Mouse (Mus musculus): Measurements from ENCODE around the gene Gm11627.
"Not testable (repeated sequence)": the region's sequence is repeated elsewhere in the genome, so short reads cannot be mapped to it uniquely, and the experiment has no call there.

The Gm11627 gene

DNA sequence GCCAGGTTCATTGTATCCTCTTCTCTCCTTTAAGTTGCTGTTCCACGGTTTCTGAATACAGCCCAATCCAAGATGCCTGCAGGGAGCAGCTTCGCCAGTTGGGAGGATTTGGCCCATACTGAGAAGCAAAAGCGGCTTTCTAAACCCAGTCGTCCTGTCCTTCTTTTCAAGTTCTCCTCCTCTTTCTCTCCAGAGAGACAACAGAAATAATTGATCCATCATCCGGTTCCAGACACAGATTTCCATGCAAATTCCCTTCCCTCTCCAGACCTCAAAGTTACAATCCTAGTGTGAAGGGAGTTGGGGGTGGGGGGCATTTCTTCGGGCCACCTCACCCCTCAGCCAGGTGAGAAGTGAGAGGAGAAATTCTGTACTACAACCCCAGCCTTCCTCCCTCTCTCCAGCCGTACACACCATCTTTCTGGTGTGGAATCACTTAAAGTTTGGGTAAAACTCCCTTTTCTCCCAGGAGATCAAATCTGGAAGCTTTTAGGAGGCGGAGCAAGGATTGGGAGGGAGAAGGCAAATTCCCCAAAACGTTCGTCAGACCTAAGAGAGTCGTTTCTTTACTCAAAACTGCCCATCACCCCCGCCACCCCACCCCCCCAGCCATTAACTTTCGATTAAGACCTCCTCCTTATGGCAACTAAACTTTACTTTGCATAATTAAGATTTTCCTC, 23.7 kb upstream of the Gm11627 start:
- DNase-seq (ENCODE audit: low spot score) = peak; percentile 47

DNA sequence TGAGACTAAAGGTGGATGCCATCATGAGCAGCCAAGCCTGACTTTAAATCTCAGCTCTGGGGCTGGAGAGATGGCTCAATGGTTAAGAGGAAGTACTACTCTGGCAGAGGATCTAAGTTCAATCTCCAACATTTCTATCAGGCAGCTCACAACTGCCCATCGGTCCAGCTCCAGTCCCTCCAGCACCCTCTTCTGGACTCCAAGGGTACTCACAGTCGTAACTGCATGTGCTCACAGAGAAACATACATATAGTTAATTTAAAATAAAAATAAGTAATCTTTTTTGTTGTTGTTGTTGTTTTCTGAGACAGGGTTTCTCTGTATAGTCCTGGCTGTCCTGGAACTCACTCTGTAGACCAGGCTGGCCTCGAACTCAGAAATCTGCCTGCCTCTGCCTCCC, 20.7 kb upstream of the Gm11627 start:
- DNase-seq (ENCODE audit: low spot score) = no peak

DNA sequence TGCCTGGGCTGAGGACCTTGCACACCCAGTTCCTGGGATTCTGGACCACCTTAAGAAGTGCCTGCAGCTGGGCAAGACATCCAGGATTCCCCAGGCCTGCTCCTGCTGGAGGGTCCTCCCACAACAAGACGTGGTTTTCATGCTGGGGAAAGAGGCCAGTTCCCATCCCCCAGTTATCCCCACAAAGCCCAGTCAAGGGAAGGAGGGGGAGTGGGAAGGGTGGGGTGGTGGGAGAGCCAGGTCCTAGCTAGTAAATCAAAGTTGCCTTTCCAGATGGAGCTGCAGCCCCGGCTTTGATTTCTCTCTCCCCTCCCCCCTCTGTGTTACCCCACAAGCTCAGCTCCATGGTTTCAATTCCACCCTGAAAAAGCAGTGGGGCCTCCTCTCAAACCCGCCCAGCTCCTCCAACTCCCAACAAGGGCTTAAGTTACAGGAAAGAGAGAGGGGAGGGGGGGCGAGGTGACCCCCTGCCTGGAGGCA, 16.1 kb upstream of the Gm11627 start:
- no peak for DNase-seq (ENCODE audit: low spot score)

DNA sequence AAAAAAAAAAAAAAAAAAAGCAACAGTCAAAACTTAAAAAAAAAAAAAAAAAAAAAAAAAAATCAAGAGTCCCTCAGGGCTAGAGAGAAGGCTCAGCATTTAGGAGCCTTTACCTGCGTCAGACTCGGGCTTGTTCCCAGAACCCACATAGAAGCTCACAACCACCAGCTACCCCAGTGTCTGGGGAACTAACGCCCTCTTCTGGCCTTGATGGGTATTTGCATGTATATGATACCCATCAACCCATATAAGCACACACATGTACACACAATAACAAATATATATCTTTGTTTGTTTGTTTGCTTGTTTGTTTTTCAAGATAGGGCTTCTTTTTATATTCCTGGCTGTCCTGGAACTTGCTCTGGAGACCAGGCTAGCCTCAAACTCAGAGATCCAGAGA, 8.3 kb upstream of the Gm11627 start:
- no peak for DNase-seq (ENCODE audit: low spot score)

DNA sequence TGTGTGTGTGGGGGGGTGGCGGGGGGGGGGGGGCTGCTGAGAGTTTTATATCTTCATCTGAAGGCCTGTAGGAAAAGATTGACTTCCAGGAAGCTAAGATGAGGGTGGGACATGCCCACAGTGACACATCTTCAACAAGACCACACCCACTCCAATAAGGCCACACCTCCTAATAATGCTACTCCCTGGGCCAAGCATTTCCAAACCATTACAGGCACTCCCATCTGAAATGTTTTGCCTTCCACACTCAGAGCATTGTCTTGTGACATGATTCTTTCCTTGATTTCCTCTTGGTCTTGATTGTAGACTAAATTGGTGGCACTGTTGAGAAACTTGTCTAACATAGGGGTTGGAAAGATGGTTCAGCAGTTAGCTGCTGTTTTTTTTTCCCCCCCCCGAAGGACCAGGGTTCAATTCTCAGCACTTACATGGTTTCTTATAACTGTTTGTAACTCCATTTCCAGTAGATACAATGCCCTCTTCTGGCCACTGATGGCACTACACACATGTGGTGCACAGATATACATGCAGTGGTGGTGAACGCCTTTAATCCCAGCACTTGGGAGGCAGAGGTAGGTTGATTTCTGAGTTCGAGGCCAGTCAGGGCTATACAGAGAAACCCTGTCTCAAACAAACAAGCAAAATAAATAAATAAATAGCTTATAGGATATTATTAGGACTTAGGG, 7.3 kb upstream of the Gm11627 start:
- DNase-seq (ENCODE audit: low spot score) = no peak

DNA sequence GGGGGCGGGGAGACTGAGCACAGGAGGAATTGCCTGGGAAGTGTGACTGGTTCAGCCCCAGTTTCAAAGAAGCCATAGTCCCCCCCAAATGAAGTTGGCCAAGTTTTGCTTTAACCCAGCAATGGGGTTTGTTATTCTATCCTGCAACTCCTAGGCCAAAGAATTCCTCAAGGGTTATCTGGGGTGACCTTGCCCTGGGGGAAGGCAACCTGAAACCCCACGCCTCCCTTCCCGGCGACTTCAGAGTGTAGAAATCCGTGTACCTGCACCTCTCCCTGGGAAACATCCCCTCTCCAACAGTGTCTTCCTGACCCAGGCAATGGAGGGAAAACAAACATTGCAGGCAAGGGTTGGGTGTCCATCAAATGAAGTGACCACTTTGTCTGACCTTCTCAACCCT, 3.5 kb upstream of the Gm11627 start:
- DNase-seq (ENCODE audit: low spot score) = no peak

DNA sequence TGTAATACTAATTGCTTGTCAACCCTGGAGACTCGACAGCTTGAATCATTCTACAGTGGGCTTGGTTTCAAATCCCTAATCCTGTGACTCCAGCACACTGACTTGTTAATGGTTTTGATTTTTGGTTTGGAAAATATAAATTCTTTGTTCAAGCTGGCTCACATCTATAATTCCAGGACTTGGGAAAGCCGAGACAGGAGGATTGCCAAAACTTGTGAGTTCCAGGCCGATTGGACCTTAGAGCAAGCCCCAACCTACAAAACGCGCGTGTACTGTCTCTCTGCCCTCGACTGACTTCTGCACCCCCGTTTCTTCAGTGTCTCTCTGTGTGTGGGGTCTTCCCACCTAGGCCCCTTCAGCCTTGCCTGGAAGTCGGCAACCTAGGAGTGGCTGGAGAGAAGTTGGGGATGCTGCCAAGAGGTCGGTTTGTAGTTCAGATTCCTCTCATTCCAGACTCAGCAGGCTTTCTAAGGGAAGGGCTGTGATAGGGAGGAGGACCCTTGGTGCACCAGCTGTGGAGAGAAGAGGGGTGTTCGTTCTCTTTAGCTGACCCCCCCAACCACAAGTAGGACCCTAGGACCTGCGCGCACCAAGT, 2.9 kb upstream of the Gm11627 start:
- peak; percentile 58 for DNase-seq (ENCODE audit: low spot score)

DNA sequence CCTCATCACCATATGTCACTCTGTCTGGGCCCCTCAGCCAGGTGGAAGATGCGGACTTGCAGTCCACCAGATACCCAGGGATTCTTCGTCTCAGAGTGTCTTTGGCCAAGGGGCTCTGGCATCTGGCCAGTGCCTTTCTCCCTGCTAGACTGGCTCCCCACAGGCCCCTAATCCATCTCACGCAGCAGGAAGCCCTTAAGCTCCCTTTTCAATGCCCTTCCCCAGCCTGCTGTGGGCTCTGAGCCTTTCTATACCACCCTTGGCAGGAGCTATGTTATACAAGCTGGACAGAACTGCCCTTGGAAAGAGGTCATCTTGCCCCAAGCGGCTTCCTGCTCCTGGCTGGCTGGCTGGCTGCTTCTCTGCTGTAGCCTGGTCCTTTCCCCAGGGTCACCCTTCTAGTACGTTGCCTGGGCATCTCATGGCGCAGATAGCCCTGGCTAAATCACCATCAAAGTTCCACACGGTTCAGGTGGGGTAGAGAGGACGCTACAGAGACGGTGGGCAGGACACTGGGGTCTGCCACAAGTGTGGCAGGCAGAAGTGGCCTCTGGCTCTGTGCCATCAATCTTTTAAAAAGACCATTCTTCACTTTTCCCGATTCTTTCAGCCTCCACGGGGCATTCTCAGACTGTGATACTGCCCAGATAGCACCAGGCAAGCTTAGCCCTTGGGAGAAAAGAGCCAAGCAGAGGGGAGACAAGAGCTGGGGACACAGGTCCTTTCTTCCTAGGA, 2.2 kb upstream of the Gm11627 start:
- DNase-seq (ENCODE audit: low spot score) = peak; percentile 46

DNA sequence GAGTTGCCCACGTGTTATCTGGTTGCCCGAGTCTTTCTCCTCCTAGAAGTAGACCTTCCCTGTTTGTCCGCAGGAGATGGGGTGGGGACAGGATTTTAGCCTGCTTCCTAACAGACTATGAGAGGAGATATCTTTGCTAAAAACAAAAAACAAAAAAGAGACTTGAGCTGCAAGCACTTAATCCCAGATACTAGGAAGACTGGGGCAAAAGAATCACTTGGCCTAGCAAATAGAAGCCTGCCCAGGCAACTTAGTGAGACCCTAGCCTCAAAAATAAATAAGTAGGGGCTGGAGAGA, 721 bp upstream of the Gm11627 start:
- DNase-seq (ENCODE audit: low spot score) = no peak

DNA sequence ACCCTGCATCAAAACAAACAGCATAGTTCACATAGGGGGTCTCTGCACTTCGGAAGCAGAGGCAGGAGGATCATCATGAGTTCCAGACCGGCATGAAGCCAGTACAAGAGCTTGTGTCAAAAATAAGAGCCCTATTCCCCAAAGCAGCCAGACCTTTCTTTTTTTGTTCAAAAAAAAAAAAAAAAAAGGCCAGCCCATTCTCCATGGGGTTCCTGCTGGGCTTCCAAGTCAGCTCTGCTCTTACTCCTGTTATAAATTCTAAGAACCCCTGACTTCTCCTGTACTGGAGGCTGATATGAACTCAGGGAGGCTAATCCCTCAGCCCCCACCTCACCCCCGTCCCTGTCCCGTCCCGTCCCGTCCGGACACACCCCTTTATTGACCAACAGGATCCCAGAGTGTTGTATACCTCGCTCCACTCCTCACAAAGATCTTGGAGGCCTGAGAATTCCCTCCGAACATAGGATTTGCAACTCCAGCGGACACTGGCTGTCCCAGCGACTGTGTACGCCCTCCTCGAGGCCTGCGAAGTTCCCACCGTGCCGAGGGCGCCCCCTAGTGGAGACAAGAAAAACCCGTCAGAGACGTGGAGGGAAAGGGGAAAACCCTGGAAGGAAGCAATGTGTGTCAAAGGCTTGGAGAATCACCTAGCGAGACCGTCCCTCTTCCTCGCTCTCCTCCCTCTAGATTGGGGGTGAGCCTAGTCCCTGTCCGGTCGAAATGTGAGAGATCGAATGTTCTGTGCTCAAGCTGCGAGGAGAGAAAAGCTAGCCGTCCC, 731 bp downstream of the Gm11627 start:
- peak; percentile 95 for DNase-seq (ENCODE audit: low spot score)

DNA sequence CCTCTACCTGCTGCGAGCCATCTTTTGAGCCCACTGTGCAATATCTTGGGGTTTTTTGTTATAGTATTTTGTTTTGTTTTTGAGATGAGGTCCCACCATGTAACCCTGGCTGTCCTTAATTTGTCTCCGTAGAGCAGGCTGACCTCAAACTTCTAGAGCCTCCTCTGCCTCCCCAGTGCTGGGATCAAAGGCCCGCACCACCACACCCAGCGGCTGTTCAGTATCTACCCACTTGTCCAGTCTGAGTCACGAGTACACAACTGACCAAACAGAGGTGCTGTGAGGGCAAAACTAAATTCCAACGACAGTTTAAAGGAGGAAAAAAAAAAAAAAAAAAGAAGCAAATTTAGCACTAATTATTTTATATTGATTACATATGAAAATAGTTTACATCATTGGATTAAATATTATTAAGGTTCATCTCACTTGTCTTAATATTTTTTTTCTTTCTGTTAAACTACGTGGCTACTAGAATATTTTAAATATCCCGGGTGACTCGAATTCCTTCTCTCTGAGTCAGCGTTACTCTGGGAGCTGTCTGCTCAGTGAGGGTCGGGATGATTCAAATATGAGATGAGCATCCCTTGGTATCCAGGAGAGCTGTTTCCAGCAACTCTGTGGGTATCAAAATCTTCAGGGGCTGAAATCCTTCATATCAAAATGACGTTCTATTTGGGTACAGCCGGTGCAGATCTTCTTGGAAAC, 3.1 kb downstream of the Gm11627 start:
- DNase-seq (ENCODE audit: low spot score) = no peak

DNA sequence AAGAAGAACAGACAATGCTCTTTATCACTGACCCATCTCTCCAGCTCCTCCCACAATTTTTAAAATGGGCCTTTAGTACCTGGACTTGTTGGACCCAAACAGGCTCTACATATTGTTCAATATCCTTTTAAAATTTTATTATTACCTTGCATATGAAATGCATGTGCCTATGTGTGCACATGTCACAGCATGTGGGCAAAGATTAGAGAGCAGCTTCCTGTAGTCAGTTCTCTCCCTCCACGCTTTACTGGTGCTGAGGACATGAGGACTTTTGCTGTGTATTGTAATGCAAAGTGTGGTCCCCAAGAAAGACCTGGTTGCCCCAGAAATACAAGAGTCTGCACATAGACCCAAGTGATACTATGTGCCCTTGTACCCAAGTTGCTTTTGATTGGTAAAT, 4.2 kb downstream of the Gm11627 start:
- DNase-seq (ENCODE audit: low spot score) = no peak

DNA sequence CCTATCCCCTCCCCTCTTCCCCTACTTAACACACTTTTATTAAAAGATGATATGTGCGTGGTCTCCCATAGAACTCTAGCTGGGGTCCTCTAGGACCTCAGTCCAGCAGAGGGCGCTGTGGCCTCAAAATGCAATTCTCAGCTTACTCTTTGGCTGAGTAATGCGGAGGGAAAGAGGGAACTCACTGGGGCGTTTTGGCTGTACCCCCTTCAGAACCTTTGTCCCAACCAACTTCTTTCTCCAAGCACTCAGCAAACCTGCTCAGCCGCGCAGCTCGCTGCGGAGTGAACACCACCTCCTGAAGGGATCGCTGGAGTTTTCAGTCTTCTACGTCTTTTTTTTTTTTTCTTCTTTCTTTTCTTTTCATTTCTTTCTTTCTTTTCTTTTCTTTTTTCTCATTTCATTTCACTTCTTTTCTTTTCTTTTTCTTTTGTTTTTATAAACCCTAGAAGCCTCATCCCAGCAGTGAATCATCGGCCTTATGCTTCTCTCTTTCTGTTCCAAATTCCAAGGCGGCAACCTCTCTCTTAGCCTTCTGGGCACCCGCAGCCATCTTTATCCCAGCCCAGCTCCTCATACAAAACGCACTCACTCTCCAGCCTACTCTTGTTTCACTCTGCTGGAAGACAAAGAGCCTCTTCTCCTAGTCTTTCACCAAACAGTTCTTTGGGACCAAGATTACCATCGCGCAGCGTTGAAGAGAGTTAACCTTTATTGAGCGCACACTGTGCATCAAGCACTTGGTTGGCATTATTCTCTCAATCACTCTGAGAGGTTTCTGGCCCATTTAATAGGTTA, 6.2 kb downstream of the Gm11627 start:
- peak; percentile 96 for DNase-seq (ENCODE audit: low spot score)

DNA sequence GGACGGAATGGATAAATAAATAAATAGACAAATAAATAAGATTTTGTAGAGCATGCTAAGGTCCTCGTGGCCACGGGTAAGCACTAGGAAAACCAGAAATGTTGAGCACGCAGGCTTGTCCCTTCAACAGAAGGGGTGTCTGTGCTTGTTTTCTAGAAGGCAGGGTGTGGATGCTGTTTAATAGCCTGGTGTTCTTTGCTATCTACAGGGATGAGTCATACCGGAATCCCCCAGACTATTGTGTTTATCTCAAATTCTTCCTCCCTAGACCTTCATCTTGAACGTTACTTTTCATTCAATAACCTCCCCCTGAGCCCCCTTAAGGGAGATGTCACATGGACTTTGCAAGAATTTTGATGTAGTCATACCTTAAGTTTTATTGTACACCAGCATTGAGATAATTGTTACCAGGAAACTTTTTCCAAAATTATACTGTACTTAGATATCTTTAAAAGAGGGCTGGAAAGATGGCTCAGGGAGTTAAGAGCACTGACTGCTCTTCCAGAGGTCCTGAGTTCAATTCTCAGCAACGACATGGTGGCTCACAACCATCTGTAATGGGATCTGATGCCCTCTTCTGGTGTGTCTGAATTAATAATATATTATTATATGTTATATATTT, 10.4 kb downstream of the Gm11627 start:
- DNase-seq (ENCODE audit: low spot score) = no peak

DNA sequence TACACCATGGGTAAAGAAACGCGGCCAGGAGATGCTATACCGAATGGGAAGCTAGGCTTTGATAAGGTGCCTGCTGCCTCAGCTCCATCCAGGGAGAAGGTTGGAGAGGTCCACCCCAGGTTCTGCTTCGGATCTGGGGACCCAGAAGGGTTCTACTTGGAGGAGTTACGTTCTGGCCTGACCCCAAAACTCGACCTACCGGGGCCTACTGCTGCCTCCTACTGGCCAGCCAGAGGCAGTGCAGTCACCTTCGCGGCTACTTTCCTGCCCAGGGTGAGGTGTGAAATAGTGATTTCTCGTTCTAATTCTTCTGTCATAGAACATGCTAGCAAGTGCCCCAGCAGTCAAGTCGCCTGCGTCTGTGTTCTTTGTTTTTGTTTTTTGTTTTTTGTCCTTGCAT, 11.1 kb downstream of the Gm11627 start:
- DNase-seq (ENCODE audit: low spot score) = peak; percentile 64

DNA sequence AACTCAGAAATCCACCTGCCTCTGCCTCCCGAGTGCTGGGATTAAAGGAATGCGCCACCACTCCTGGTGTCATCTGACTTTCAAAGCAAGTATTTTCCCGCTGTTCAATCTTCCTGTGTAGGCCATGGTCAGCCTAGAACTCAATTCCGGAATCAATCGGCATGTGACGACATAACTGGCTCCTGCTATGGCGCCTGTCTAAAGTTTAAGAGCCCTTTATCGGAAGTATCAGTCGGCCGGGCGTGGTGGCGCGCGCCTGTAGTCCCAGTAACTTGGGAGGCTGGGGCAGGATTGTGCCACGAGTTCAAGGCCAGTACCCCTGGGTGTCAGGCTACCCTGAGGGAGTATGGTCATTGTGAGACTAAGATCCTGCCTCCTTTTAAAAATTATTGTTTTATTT, 11.5 kb downstream of the Gm11627 start:
- peak; percentile 54 for DNase-seq (ENCODE audit: low spot score)

DNA sequence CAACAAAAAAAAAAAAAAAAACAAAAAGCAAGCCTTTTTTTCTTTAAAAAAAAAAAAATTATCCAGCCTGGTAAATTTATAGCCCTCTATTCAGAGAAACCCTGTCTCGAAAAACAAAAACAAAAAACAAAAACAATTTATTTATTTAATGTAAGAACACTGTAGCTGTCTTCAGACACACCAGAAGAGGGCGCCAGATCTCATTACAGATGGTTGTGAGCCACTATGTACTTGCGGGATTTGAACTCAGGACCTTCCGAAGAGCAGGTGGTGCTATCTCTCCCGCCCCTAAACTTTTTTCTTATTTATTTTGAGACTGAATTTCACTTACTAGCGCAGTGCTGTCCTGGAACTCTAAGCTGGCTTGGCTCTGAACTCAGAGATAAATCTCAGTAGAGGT, 12.1 kb downstream of the Gm11627 start:
- DNase-seq (ENCODE audit: low spot score) = no peak

DNA sequence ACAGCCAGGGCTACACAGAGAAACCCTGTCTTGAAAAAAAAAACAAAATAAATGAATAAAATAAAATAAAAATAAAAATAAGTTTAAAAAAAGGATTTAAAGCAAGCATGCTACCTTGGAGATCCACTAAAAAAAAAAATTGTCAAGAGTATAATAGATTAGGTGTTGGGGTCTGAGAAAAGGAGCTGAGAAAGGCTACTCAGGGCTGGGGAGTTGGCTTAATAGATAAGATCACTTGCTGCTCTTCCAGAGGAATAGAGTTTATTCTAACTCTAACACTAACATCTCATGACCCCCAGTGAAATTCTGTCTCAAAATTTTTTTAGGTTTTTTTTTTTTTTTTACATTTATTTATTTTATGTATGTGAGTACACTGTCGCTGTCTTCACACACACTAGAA, 13.0 kb downstream of the Gm11627 start:
- DNase-seq (ENCODE audit: low spot score) = no peak

DNA sequence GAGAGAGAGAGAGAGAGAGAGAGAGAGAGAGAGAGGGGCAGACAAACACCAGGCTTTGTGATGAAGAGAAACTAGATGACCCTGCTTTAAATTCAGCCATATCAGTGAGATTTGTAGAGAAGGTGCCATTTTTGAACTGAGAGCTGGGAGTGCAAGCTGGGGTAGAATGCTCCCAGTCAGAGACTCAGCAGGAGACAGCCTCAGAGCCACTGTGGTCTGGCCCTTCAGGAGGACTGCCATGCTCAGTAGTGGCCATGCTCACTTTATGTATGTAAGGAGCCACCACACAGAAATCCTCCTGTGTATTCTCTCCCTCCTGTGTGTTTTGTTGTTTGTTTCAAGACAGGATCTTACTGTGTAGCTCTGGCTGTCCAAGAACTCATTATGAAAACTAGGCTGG, 13.5 kb downstream of the Gm11627 start:
- DNase-seq (ENCODE audit: low spot score) = no peak

DNA sequence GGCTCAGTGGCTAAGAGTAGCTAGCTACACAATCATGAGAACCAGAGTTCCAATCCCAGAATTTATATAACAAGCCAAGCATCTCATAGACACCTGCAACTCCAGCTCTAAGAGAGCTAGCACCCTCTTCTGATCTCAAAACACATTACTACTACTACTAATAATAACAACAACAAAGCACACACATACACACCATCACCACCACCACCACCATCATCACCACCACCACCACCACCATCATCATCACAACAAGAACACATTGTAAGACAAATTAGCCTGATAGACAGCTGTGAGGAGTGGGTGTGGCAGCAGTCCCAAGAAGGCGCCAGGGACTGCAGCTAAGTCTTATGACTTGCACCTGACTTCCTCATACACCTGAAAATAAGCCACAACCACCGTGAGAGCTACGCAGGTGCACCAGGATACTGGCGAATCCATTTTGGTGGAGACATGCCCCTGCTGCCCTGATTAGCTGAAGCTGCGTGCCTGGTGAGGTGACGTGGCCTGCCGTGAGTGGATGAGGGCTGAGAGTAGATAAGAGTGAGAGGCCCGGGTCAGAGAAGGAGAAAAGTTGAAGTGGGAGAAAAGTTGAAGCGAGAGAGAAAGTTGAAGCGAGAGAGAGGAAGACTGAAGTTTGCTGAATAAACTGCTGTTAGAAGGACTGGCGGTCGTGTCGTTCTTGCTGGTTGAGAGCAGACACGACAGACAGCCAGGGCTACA, 14.1 kb downstream of the Gm11627 start:
- DNase-seq (ENCODE audit: low spot score) = not testable (repeated sequence)

Data from testis, postnatal 10 days (tissue).